Mouse (Mus musculus) lung, adult 2 months (tissue): ENCODE data around the gene Olfr251.

Source experiments
- CTCF ChIP-seq: fragments of 200-500 bp; IDR thresholded peaks from 2 replicates; pipeline ENCODE4 v1.5.1; 2011; ENCODE audit warnings: mild to moderate bottlenecking, low read length, control low read depth; ENCODE audit not compliant: insufficient read depth
- POLR2A ChIP-seq: fragments of 200-500 bp; IDR thresholded peaks from 2 replicates; pipeline ENCODE4 v1.6.1; 2011; ENCODE audit warnings: low read depth, mild to moderate bottlenecking, control low read depth, low read length, borderline replicate concordance; ENCODE audit errors: extremely low read depth

GRCm38 (mm10) chr9:38423801-38424200 lies 46.9 kb downstream of the Olfr251 start:
- TF ChIP-seq CTCF (no peak), POLR2A (no peak)
